Mouse (Mus musculus): ENCODE measurements around the gene Trappc1. TPM values are rescaled to one million over a fixed set of nuclear protein-coding genes. Genes with fewer than 3 reads are reported as not detected.

Gene Trappc1
- total RNA-seq (2014; rRNA removed) (150 and 157 TPM in 2 replicates), polyA plus RNA-seq (2015; fragmentation: Nextera tagmentation; extraction: Ambion mirVana) (171 and 173 TPM in 2 replicates)

DNA sequence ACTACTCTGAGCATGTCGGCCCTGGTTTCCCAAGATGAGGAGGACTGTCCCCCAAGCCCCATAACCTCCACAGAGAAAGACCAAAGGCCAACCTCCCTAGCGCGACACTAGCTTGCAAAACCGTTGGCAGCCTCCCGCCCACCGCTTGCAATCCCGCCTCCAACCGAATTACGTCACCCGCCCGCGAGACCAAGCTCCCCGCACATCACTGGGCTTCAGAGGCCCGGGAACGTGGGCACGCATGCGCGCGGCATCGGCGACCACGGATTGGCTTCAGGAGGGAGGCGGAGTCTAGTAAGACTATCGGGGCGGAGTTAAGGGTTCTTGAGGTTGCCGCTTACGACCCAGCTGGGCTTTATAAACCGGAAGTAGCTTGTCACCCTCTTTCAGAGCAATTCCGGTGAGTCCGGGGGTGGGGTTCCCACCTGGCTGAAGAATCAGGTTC lies at the start of gene Trappc1, which contains the start of gene Cntrob:
Gene Trappc1, plus strand, starts transcription at position 314 of the 445 bp plus-strand sequence.
Gene Cntrob, minus strand, starts transcription at position 109 of the 445 bp plus-strand sequence.
- DNase-seq (ENCODE audit: low spot score): peak; percentile 99
- H3K9ac ChIP-seq (replicated peaks; ENCODE audit: low read length): peak within 1 kb of the TSS; percentile 80
- H3K4me3 ChIP-seq (ENCODE audit: low read length): peak within 1 kb of the TSS; percentile 66
- peaks cover 18% of the 10 kb centered on the region for H3K4me1 ChIP-seq (ENCODE audit: insufficient read depth, low read length)
- no peaks in the 10 kb centered on the region for H3K9me3 ChIP-seq (ENCODE audit: low read length)
- H3K27me3 ChIP-seq (ENCODE audit: insufficient read depth, low read length): no peaks in the 10 kb centered on the region
- TF ChIP-seq CTCF (IDR thresholded peaks at IDR 0.05; ENCODE audit: low read depth): no peak
- peak within 1 kb of the TSS; percentile 91 for H3K27ac ChIP-seq
- no peaks in the 10 kb centered on the region; the same call in 1 of the 2 replicates for H3K36me3 ChIP-seq (ENCODE audit: insufficient read depth, low read length)
- peak; percentile 95 for ATAC-seq
- peak within 1 kb of the TSS; percentile 98 for H3K4me2 ChIP-seq (ENCODE audit: low read depth, low read length)
- 0% methylated on average over 30 of the region's 30 CpGs for WGBS

DNA sequence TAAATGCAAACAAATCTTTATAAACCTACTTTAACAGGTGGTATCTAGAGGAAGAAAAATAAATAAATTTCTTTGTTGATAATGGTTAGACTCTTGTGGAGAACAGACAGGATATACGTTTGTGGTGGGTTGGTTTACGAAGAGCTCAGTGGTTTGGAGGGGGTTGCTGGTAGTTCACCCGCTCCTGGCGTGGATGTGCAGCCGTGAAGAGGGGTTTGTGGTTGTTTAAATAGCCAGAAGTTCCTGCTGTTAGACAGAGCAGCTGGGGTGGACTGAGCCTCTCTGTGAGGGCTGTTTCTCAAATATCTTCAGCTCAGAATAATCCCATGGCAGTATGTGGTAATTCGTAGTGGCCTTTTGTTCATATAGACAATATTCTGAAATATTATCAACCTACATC lies 48.1 kb upstream of the Trappc1 start:
- ATAC-seq (no peak), DNase-seq (ENCODE audit: low spot score) (no peak)
- Histone ChIP-seq H3K9me3 (ENCODE audit: low read length) (no peaks in the 10 kb centered on the region), H3K4me2 (ENCODE audit: low read depth, low read length) (no peak overlapping the region), H3K27ac (no peak overlapping the region), H3K9ac (replicated peaks; ENCODE audit: low read length) (no peak overlapping the region), H3K36me3 (ENCODE audit: insufficient read depth, low read length) (no peaks in the 10 kb centered on the region), H3K4me3 (ENCODE audit: low read length) (no peak overlapping the region), H3K4me1 (ENCODE audit: insufficient read depth, low read length) (no peaks in the 10 kb centered on the region), H3K27me3 (ENCODE audit: insufficient read depth, low read length) (no peaks in the 10 kb centered on the region)
- TF ChIP-seq CTCF (IDR thresholded peaks at IDR 0.05; ENCODE audit: low read depth): no peak
- WGBS: 75% methylated on average over 6 of the region's 6 CpGs

DNA sequence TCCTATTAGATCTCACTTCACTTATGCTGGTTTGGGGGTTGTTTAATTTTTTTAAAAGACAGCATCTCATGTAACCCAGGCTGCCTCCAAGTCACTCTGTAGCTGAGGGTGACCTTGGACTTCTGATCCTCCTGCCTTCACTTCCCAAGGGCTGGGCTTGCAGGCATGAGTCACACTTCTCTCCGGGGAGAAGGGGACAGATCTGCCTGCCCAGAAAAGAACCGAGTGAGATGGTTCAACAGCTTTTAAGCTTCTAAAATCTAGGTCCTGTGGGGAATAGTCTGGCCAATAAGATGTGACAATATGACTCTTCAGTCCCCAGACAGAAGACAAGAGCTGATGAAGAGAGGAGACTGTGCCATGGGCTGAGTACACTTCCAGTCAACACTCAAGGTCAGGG lies 47.7 kb upstream of the Trappc1 start:
- ATAC-seq (no peak), DNase-seq (ENCODE audit: low spot score) (no peak)
- Histone ChIP-seq H3K4me3 (ENCODE audit: low read length) (no peak overlapping the region), H3K4me1 (ENCODE audit: insufficient read depth, low read length) (no peaks in the 10 kb centered on the region), H3K9ac (replicated peaks; ENCODE audit: low read length) (no peak overlapping the region), H3K9me3 (ENCODE audit: low read length) (no peaks in the 10 kb centered on the region), H3K4me2 (ENCODE audit: low read depth, low read length) (no peak overlapping the region), H3K27me3 (ENCODE audit: insufficient read depth, low read length) (no peaks in the 10 kb centered on the region), H3K36me3 (ENCODE audit: insufficient read depth, low read length) (no peaks in the 10 kb centered on the region), H3K27ac (no peak overlapping the region)
- no peak for TF ChIP-seq CTCF (IDR thresholded peaks at IDR 0.05; ENCODE audit: low read depth)
- 66% methylated on average over 2 of the region's 2 CpGs for WGBS

GRCm38 (mm10) chr11:69277267-69277666 lies 46.5 kb upstream of the Trappc1 start:
- Histone ChIP-seq H3K9ac (replicated peaks; ENCODE audit: low read length) (no peak overlapping the region), H3K4me1 (ENCODE audit: insufficient read depth, low read length) (no peaks in the 10 kb centered on the region), H3K4me2 (ENCODE audit: low read depth, low read length) (no peak overlapping the region), H3K27ac (no peak overlapping the region), H3K27me3 (ENCODE audit: insufficient read depth, low read length) (no peaks in the 10 kb centered on the region), H3K4me3 (ENCODE audit: low read length) (no peak overlapping the region), H3K36me3 (ENCODE audit: insufficient read depth, low read length) (no peaks in the 10 kb centered on the region), H3K9me3 (ENCODE audit: low read length) (no peaks in the 10 kb centered on the region)
- no peak for TF ChIP-seq CTCF (IDR thresholded peaks at IDR 0.05; ENCODE audit: low read depth)
- 61% methylated on average over 5 of the region's 5 CpGs for WGBS
- DNase-seq (ENCODE audit: low spot score) (no peak), ATAC-seq (no peak)

DNA sequence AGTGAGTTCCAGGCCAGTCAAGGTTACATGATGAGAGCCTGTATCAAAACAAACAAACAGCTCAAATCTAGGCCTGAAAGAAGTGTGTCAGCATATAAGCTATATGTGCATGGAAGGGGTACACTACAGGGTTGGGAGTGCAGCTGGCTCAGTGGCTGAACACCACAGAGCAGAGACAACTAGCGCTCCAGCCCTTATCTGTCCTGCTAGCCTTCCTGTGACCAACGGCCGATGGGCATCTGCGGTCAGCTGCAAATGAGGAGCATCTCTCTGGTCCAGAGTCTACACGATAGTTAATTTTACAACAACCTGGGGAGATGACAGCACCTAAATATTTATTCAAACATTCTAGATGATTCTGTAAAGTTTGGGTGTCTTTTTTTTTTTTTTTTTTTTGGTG lies 32.7 kb upstream of the Trappc1 start:
- Histone ChIP-seq H3K4me1 (ENCODE audit: insufficient read depth, low read length) (no peaks in the 10 kb centered on the region), H3K9me3 (ENCODE audit: low read length) (no peaks in the 10 kb centered on the region), H3K9ac (replicated peaks; ENCODE audit: low read length) (no peak overlapping the region), H3K4me3 (ENCODE audit: low read length) (no peak overlapping the region), H3K27me3 (ENCODE audit: insufficient read depth, low read length) (no peaks in the 10 kb centered on the region), H3K4me2 (ENCODE audit: low read depth, low read length) (no peak overlapping the region), H3K36me3 (ENCODE audit: insufficient read depth, low read length) (no peaks in the 10 kb centered on the region), H3K27ac (no peak overlapping the region)
- no peak for ATAC-seq
- no peak for DNase-seq (ENCODE audit: low spot score)
- TF ChIP-seq CTCF (IDR thresholded peaks at IDR 0.05; ENCODE audit: low read depth): no peak
- 95% methylated on average over 5 of the region's 5 CpGs for WGBS

DNA sequence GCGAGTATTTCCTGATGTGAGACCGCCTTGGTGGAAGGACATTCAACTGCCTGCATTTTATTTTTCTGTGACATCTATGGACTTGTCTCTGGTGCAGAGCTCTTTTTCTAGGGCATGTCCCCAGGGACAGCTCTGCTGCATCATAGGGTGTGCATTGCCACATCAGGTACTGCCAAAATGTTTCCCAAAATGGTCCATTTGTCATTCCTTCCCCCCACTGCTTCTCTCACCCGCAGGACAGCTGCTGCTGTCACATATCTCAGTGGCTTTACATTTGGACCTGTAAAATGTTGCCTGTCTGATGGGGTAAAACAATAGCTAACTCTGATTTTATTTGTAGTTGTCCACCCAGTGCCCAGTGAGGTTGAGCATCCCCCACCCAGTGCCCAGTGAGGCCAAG lies 28.5 kb upstream of the Trappc1 start:
- Histone ChIP-seq H3K4me1 (ENCODE audit: insufficient read depth, low read length) (no peaks in the 10 kb centered on the region), H3K9ac (replicated peaks; ENCODE audit: low read length) (no peak overlapping the region), H3K27ac (no peak overlapping the region), H3K27me3 (ENCODE audit: insufficient read depth, low read length) (no peaks in the 10 kb centered on the region), H3K4me2 (ENCODE audit: low read depth, low read length) (no peak overlapping the region), H3K9me3 (ENCODE audit: low read length) (no peaks in the 10 kb centered on the region), H3K4me3 (ENCODE audit: low read length) (no peak overlapping the region), H3K36me3 (ENCODE audit: insufficient read depth, low read length) (peaks cover 5% of the 10 kb centered on the region; the same call in 1 of the 2 replicates)
- DNase-seq (ENCODE audit: low spot score): no peak
- ATAC-seq: no peak
- 90% methylated on average over 3 of the region's 3 CpGs for WGBS
- TF ChIP-seq CTCF (IDR thresholded peaks at IDR 0.05; ENCODE audit: low read depth): no peak

GRCm38 (mm10) chr11:69297799-69298198 lies 26.0 kb upstream of the Trappc1 start:
- Histone ChIP-seq H3K4me3 (ENCODE audit: low read length) (no peak overlapping the region), H3K27me3 (ENCODE audit: insufficient read depth, low read length) (no peaks in the 10 kb centered on the region), H3K4me1 (ENCODE audit: insufficient read depth, low read length) (no peaks in the 10 kb centered on the region), H3K9me3 (ENCODE audit: low read length) (no peaks in the 10 kb centered on the region), H3K4me2 (ENCODE audit: low read depth, low read length) (no peak overlapping the region), H3K9ac (replicated peaks; ENCODE audit: low read length) (no peak overlapping the region), H3K36me3 (ENCODE audit: insufficient read depth, low read length) (peaks cover 8% of the 10 kb centered on the region), H3K27ac (no peak overlapping the region)
- ATAC-seq (no peak), DNase-seq (ENCODE audit: low spot score) (no peak)
- no peak for TF ChIP-seq CTCF (IDR thresholded peaks at IDR 0.05; ENCODE audit: low read depth)
- WGBS: 88% methylated on average over 2 of the region's 2 CpGs

All from hindbrain, postnatal 0 days (tissue).